Mouse (Mus musculus) bone marrow, adult 2 months (tissue): ENCODE measurements around the gene Parp9. TPM values are rescaled to one million over a fixed set of nuclear protein-coding genes. Genes with fewer than 3 reads are reported as not detected.
A peak's percentile ranks its signal among the peaks of the same experiment; 100 is the strongest.

ENCODE experiments used
- H3K27ac ChIP-seq: fragments of 200-500 bp; 2 replicates; pipeline ENCODE4 v1.5.1; 2012; ENCODE audit warnings: low read depth, mild to moderate bottlenecking, control low read depth, inconsistent platforms, low read length; ENCODE audit not compliant: control insufficient read depth, poor library complexity, insufficient read depth
- H3K4me1 ChIP-seq: fragments of 200-500 bp; 2 replicates; pipeline ENCODE4 v1.6.1; 2011; ENCODE audit warnings: low read length; ENCODE audit not compliant: control insufficient read depth, insufficient read depth
- H3K4me3 ChIP-seq: fragments of 200-500 bp; replicated peaks from 2 replicates; pipeline ENCODE3; 2011; ENCODE audit warnings: mild to moderate bottlenecking, low read depth, low read length, control low read depth; ENCODE audit not compliant: control insufficient read depth
- CTCF ChIP-seq: fragments of 200-500 bp; IDR thresholded peaks from 2 replicates; pipeline ENCODE4 v1.5.1; 2011; ENCODE audit warnings: low read length, control low read depth; ENCODE audit not compliant: control insufficient read depth, insufficient read depth
- POLR2A ChIP-seq: fragments of 200-500 bp; IDR thresholded peaks from 2 replicates; pipeline ENCODE4 v1.6.1; 2011; ENCODE audit warnings: low read depth, mild to moderate bottlenecking, control low read depth, low read length, borderline replicate concordance; ENCODE audit not compliant: control insufficient read depth
- WGBS: fragments of 180-500 bp; shearing (Covaris S2); methylation state at CpG from one replicate; pipeline ENCODE4 v1.1.7; 2018; 5-methylcytosine and 5-hydroxymethylcytosine counted together
- polyA plus RNA-seq: library from polyadenylated mRNA; stranded (reverse); fragments of >200 nt; gene quantifications from 2 replicates; pipeline ENCODE4 v1.2.4, GENCODE M21; 2011; ENCODE audit warnings: low replicate concordance; ENCODE audit not compliant: missing spikeins, insufficient read depth, insufficient read length

Parp9 gene
- polyA plus RNA-seq, 1 experiment = 18.7 TPM

GRCm38 (mm10) chr16:35905355-35905754, 32.9 kb upstream of the Parp9 start:
- TF ChIP-seq CTCF (no peak), POLR2A (no peak)
- 67% methylated on average over 3 of the region's 3 CpGs for WGBS
- no peak overlapping the region for H3K27ac ChIP-seq
- H3K4me1 ChIP-seq = peaks cover 8% of the 10 kb centered on the region
- no peak overlapping the region for H3K4me3 ChIP-seq

- Histone ChIP-seq H3K4me1 (peaks cover 8% of the 10 kb centered on the region), H3K27ac (no peak overlapping the region), H3K4me3 (no peak overlapping the region)
- WGBS = 49% methylated on average over 6 of the region's 6 CpGs
- TF ChIP-seq POLR2A (no peak), CTCF (no peak)
These were observed 32.3 kb upstream of the Parp9 start for GRCm38 (mm10) chr16:35905819-35906485.

- WGBS = 80% methylated on average over 7 of the region's 7 CpGs
- H3K4me3 ChIP-seq = no peak overlapping the region
- H3K27ac ChIP-seq = no peak overlapping the region
- peaks cover 6% of the 10 kb centered on the region for H3K4me1 ChIP-seq
- TF ChIP-seq CTCF = no peak
These were observed 31.4 kb upstream of the Parp9 start for GRCm38 (mm10) chr16:35906887-35907286.

- peaks cover 6% of the 10 kb centered on the region for H3K4me1 ChIP-seq
- no peak overlapping the region for H3K4me3 ChIP-seq
- TF ChIP-seq POLR2A (no peak), CTCF (no peak)
- H3K27ac ChIP-seq = no peak overlapping the region
- WGBS = 53% methylated on average over 4 of the region's 4 CpGs
These were observed 30.7 kb upstream of the Parp9 start for GRCm38 (mm10) chr16:35907432-35908201.

- H3K4me3 ChIP-seq = no peak overlapping the region
- no peak overlapping the region for H3K27ac ChIP-seq
- TF ChIP-seq CTCF = no peak
- no peak for TF ChIP-seq POLR2A
- WGBS = 79% methylated on average over 3 of the region's 3 CpGs
- no peaks in the 10 kb centered on the region; the same call in 1 of the 2 replicates for H3K4me1 ChIP-seq
These were observed 26.8 kb upstream of the Parp9 start for GRCm38 (mm10) chr16:35911449-35911848.

GRCm38 (mm10) chr16:35913526-35913925, 24.7 kb upstream of the Parp9 start:
- Histone ChIP-seq H3K27ac (no peak overlapping the region), H3K4me1 (no peaks in the 10 kb centered on the region; the same call in 1 of the 2 replicates), H3K4me3 (no peak overlapping the region)
- WGBS = 71% methylated on average over 1 of the region's 1 CpGs
- peak; percentile 39 for TF ChIP-seq CTCF
- TF ChIP-seq POLR2A = no peak

GRCm38 (mm10) chr16:35914301-35914700, 24.0 kb upstream of the Parp9 start:
- H3K4me1 ChIP-seq = no peaks in the 10 kb centered on the region; the same call in 1 of the 2 replicates
- no peak overlapping the region for H3K4me3 ChIP-seq
- WGBS = 62% methylated on average over 5 of the region's 5 CpGs
- no peak overlapping the region for H3K27ac ChIP-seq
- TF ChIP-seq CTCF (no peak), POLR2A (no peak)

GRCm38 (mm10) chr16:35918721-35919543, 19.3 kb upstream of the Parp9 start:
- peak overlapping the region; percentile 46 for H3K4me3 ChIP-seq
- H3K4me1 ChIP-seq = no peaks in the 10 kb centered on the region; the same call in 1 of the 2 replicates
- TF ChIP-seq CTCF = no peak
- TF ChIP-seq POLR2A = no peak
- H3K27ac ChIP-seq = peak overlapping the region; percentile 57; the same call in 1 of the 2 replicates
- 4% methylated on average over 6 of the region's 6 CpGs for WGBS
